Mouse (Mus musculus) heart, adult 2 months (tissue): ENCODE results near the gene Cacnb1.

Source experiments
- CTCF ChIP-seq: fragments of 200-600 bp; IDR thresholded peaks from 2 replicates; pipeline ENCODE4 v1.8.1; 2022; ENCODE audit warnings: antibody characterized with exemption, mild to moderate bottlenecking, moderate library complexity
- EP300 ChIP-seq: fragments of 200-500 bp; IDR thresholded peaks from 2 replicates; pipeline ENCODE4 v1.6.1; 2011; ENCODE audit warnings: low read depth, low read length, control low read depth; ENCODE audit not compliant: insufficient read depth
- POLR2A ChIP-seq: fragments of 200-500 bp; IDR thresholded peaks from 2 replicates; pipeline ENCODE4 v1.6.1; 2011; ENCODE audit warnings: mild to moderate bottlenecking, low read depth, low read length, control low read depth; ENCODE audit not compliant: insufficient read depth

GRCm38 (mm10) chr11:98037871-98038270 lies 15.0 kb upstream of the Cacnb1 start:
- no peak for TF ChIP-seq POLR2A
- TF ChIP-seq CTCF, result no peak
- TF ChIP-seq EP300, result no peak
